Mouse (Mus musculus): ENCODE results near the gene Nup214.

The Nup214 gene

DNA sequence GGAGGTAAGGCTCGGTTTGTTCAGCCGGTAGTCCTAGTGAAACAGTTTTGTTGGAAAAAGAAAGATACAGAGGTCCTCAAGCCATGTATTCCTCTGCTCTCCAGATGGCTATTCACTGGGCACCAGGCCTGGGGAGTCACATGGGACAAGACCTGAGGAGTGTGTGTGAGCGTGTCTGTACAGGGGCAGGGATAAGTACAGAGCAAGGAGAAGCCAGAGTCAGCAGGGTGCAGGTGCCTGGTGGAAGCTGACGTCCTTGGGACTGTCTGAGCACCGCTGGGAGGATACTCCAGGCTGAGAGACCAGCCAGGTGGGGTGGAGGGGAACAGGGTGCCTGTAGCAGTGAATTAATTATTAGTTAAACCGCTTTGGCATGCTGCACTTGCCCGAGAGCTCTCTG, 10.7 kb upstream of the Nup214 start:
- 78% methylated on average over 7 of the region's 7 CpGs for WGBS

DNA sequence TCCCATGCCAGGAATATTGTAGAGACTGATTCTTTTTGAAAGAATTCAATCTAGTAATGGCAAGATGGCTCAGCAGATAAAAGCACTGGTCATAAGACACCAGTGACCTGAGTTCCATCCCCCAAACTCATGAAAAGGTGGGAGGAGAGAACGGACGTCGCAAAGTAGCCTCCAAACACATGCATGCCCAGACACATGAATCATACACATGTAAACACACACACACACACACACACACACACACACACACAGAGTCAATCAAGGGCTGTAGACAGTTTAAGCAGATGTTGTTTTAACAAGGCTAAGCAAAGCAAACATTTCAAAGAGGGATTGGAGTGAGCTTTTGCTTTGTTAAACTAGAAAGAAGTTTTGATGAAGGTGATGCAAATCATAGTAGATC, 10.0 kb upstream of the Nup214 start:
- WGBS: 86% methylated on average over 3 of the region's 3 CpGs

DNA sequence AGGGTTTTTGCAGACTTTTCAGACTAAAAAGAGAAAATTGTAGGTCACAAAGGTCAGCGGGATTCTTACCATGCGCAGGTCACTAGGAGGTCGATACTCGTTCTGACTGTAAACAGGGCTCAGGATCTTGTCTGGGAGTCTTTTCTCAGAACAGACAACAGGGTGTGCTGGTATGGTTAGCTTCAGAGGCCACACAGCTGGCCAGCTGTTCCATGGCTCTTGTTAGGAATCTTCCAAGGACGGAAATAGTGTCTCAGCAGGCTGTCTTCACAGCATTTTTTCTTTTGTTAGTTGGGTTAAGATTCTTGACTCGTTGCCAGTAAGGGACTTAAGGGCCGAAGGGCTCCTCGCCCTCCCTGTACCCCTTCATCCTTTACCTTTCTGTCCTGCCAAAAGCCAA, 7.4 kb upstream of the Nup214 start:
- 71% methylated on average over 8 of the region's 8 CpGs for WGBS

DNA sequence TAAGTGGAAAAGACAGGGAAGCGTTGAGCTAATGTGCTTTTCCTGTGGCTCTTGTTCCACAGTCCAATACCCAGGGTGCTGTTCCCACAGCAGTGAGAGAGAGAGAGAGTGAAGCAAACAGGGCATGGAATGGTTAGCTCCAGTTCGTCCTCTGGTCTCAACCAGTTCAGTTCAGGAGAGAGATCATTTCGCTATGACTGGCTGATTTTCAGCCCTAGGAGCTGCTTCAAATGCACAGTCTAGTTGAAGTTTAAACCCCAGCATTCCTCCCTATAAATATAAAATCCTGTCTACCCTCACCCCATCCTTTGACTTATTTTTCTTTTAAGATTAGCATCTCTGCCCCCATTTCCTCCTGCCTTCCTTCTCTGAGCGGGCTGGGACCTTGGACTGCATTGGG, 1.6 kb upstream of the Nup214 start:
- WGBS: 89% methylated on average over 4 of the region's 4 CpGs

DNA sequence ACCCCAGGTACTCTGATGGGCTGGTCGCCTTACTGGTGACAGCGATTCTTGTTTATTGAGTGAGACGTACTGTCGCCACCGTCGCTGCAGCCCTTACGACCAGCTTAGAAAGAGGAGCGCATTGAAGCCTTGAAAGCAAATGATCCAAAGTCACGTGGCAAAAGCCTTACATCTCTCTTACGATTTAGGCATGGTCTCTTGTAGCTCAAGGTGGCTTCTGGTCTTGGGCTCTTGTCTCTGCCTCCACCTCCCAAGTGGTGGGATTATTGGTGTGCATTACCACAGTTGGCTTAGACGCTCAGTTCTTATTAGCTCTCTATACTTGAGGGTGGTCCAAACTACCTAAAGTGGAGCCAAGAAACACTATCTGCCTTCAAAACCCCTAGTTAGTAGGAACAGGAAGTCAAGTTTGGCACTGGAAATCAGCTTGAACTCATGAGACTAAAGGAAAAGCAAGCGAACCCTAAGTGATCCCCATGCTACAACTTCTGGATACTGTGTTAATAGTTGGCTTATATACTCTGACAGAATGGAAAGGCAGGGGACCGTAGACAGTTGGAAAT, 654 bp downstream of the Nup214 start:
- WGBS: 10% methylated on average over 13 of the region's 13 CpGs

DNA sequence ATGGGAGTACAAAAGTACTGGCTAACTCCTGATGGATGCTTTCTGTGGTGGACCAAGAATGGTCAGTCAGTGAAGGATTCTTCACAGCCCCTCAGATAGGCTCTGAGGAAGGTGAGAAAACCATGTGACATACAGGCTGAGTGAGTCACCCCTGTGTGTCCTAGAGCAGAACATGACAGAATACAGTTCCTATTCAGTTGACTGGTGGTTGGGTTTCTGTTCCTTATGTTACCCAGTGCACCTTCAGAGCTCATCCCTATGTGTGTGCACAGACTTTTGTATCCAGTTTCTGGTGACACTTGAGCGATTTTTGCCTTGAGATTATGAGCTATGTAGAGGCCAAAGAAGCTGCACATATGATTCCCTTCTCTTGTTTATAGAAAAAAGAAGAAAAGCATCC, 13.5 kb downstream of the Nup214 start:
- 97% methylated on average over 1 of the region's 1 CpGs for WGBS

DNA sequence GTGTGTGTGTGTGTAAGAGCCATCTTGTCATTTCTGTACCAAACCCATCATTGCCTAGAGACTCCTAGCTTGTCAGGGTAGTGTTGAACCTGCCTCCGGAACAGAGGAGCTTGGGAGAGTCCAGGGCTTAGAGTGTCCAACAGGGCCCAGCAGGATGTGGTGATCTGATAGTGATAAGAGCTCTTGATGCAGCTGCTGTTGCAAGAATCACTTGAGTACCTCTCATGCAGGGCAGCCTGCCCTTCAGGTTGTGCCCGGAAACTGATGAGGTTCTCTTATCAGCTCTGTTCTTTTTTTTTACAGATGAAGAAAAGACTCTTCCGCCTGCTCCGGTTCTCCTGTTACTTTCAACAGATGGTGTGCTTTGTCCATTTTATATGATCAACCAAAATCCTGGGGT, 16.7 kb downstream of the Nup214 start:
- WGBS: 96% methylated on average over 4 of the region's 4 CpGs

DNA sequence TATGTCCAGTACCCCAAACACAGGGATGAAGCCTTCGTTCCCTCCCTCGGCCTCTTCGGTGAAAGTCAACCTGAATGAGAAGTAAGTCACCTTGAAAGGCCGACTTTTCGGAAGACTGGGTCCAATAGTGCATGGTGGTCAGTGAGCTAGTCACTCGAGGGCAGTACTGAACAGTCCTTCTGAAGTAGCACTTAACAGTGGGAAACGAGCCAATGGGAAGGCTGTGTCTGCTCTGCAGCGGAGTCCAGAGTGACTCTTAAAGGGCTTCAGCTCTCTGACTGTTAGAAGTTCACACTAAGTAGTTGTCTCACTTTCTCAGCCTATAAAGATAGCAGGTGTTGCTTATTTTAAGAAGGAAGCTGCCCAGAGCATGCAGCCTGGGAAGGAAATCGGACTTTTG, 20.7 kb downstream of the Nup214 start:
- WGBS: 86% methylated on average over 9 of the region's 9 CpGs

DNA sequence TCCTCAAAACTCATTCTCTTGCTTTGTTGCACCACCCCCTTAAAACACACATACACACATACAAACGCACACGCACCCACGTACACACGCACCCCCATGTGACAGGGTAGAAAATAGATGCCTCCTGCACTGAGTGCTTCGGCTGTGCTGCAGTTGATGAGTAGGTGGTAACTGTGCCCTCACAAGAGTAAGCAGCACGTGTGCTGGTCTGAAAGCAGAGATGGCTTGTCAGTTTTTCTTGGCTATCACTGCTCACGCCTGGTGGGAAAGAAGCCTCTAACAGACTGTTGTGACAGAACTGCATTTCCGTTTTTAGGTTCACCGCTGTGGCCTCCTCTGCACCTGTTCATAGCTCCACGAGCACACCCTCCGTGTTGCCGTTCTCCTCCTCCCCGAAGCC, 21.8 kb downstream of the Nup214 start:
- 50% methylated on average over 13 of the region's 13 CpGs for WGBS

DNA sequence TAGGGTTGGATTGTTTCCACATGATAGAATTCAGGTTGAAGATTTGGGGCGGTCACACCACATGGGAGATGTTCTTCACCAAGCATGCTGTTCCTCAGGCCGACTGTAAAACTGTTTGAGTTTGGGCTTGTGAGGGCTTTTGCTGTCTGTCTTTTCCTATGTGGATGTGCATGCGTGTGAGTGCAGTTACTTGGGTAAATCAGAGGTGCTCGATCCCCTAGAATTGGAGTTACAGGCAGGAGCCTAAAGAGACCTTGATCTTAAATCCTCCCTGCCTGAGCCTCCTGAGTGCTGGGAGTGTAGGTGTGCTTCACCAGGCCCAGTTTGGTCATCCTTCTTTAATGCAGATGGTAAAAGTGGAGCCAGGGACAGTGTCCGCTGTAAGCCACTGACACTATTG, 23.3 kb downstream of the Nup214 start:
- 94% methylated on average over 5 of the region's 5 CpGs for WGBS

DNA sequence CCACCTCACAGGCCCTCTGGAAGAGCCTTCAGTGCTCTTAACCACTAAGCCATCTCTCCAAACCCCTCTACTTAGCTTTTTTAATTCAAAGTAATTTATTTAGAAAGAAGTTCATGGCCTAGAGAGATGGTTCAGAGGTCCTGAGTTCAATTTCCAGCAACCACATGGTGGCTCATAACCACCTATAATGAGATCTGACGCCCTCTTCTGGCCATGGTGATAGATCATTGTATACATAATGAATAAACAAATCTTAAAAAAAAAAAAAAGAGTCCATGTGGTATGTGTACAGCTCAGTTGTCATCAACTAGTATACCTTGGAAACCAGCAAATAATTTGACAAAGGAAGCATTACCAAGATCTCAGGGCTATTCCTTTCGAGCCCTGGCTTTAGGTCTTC, 24.2 kb downstream of the Nup214 start:
- WGBS: 70% methylated on average over 2 of the region's 2 CpGs

DNA sequence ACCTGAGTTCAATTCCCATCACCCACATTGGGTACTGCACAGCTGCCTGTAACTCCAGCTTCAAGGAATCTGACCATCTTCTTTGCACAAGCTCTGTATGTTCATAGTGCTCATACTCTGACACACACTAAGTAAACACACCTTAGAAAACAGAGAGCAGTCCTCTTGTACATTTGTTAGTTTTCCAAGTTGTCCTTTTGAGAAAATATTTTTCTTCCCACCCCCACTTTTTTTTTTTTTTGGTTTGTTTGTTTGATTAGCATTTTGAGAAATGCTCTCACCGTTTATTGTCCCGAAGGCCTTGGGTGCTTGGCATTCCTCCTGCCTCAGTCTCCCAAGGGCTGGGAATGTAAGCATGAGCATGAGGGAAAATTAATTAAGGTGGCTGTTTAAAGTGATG, 34.1 kb downstream of the Nup214 start:
- WGBS: 65% methylated on average over 2 of the region's 2 CpGs

DNA sequence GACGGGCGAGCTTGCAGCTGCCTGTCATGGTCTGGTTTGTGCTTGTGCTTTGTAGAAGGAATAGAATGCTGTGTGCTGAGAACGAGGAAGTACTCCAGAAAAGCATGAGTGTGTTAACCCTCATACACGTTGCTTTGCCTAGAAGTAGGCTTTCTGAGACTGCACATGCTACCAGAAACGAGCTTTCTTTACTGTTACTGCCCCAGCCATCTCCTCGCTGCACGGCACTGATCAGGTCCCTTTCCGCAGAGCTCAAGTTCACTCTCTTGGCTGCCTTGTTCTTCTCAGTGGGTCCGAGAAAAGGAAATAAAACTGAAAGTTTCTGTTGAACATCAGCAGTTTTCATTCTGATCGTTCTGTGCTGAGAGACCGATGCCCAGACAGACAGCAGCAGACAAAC, 34.5 kb downstream of the Nup214 start:
- WGBS: 87% methylated on average over 11 of the region's 11 CpGs

DNA sequence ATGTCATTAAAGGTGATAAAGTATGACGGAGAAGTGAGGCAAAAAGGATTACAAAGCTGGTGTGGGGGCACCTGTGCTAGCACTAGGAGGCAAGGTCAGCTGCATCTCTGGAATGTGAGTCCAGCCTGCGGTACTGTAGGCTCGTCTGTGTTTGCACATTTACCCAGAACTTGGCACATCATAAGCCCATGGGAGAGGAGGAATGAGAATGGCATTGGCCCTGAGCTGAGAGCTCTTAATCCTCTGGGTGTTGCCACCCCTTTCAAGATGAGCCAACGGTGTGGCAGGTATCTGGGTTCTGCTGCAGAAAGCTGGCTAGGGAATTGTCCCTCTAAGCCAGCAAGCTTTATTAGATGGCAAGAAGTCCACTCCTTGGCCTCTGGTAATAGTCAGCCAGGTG, 45.5 kb downstream of the Nup214 start:
- WGBS: 78% methylated on average over 4 of the region's 4 CpGs

DNA sequence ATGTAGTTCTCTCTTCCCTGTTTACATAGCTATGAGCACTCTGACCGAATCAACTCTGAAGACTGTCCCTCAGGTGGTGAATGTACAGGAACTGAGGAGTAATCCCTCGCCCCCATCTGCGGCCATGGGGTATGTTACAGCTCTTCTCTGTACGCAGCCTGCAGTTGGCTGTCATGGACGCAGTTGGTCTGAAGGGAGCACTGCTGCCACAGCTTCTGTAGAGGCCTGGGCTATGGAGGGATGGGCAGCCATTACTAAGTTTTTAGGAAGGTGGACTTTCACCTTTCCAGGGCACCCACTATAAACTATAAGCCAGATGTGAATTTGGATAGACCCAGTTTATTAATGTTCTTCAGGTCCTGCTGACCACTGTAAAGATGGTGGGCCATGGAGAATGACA, 46.0 kb downstream of the Nup214 start:
- 96% methylated on average over 5 of the region's 5 CpGs for WGBS

DNA sequence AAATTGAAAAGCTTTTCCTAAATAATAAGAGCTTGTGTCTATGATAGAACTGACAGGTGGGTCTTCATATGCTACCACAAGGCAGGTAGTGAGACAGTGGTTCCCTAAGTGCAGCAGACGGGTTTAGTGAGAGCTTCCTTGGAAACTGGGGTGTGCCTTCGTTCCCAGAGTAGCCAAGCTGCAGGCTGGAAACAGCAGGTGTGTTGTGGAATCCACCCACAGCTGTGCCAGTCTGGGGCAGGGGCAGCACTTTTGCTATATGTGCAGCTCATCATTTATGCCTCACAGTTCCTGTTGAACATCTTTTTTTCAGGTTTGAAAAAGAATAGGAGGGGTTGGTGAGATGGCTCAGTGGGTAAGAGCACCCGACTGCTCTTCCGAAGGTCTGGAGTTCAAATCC, 50.1 kb downstream of the Nup214 start:
- WGBS: 76% methylated on average over 4 of the region's 4 CpGs

DNA sequence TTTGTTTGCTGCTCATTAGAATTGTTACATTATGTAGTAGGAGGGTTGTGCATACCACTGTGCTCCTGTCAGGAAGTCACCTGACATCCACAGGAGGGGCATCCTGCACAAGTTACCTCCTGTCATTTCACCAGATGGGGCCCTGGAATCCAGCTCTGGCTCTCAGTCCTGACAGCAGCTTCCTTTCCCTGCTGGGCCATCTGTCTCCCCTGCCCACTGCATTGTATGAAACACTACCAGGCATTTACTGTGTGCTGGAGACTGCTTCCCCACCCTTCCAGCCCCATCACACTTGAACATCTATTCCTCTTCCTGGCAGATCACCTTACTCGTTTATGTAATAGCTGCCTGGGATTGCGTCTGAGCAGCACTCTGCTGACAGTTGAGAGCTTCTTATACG, 55.4 kb downstream of the Nup214 start:
- WGBS: 30% methylated on average over 3 of the region's 3 CpGs

DNA sequence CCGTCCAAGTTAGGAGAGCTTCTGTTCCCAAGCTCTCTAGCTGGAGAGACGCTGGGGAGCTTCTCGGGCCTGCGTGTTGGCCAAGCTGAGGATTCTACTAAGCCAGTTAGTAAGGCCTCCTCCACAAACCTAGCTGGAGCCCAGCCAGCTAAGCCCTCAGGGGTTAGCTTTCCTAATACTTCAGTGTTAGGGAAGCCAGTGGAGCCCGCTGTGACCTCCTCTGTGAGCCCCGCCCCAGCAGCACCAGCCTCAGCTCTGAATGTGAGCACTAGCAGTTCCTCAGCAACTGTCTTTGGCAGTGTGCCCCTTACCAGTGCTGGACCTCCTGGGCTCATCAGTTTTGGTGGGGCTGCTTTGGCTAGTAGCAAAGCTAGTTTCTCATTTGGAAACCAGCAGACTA, 59.2 kb downstream of the Nup214 start:
- WGBS: 80% methylated on average over 6 of the region's 6 CpGs

DNA sequence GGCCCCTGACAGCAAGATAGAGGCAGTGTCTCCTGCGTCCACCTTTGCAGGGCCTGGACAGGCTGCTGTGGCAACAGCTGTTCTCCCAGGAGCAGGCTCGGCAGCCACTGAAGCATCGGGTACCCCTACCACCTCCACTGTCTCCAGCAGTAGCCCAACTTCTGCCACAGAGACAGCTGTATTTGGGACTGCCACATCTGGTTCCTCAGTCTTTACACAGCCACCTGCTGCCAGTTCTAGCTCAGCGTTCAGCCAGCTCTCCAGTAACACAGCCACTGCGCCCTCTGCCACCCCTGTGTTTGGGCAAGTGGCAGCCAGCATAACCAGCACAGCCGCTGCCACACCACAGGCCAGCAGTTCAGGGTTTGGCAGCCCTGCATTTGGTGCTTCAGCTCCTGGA, 60.0 kb downstream of the Nup214 start:
- WGBS: 91% methylated on average over 6 of the region's 6 CpGs

DNA sequence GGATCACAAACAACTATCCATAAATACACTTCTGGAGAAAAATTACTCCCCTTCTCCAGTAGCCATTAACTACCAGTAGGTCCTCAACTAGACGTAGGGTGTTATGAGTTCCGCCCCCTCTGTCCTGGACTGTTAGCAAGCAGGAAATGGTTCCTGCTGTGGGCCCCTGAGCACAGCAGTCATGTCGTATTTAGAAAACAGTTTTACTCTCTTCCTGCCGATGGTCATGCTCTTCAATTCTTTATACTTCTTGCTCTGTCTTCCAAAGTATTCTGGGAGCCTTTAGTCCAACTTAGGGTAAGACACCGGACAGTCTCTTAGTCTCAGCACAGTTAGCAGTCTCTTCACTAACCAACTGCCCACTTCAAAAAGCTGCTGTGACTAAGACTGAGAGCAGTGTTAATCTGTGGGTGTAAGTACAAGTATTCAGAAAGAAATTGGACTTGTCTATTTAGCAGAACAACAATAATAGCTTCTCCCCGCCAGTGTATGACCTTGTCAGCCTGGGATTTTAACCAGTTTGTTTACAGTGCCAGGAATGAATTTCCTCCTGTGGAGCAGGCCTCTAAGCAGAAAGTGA, 63.1 kb downstream of the Nup214 start:
- 46% methylated on average over 6 of the region's 6 CpGs for WGBS

DNA sequence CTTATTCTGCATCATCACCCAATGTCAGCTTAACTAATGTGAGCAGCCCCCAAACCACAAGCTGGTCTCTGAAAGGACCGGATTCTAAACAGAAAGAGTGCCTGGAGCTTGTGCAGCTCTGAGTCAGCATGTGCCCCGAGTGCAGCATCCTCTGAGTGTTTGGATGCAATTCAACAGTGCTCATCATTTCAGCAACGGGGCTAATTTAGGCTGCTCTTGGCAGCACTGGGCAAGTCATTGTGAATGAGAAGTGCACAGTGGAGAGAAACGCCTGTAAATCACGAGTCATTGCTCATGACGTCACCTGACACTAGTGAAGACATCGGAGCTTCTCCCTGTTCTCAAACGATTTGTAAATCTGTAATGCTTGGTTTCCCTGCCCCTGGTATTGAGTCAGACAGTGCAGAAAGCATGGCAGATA, 64.4 kb downstream of the Nup214 start:
- 25% methylated on average over 8 of the region's 8 CpGs for WGBS

DNA sequence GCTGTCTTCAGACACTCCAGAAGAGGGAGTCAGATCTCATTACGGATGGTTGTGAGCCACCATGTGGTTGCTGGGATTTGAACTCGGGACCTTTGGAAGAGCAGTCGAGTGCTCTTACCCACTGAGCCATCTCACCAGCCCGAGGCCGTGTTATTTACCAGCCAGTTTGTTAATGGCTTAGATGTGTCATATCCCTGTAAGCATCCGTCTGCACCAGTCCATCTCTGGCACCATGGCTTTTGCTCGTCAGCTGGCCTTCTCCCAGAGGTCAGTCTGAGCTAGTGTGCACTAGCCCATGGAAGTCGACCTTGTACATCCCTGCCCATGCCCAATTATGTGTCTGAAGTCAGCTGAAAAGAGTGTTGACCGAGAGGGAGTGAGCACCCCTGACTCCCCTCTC, 66.4 kb downstream of the Nup214 start:
- 96% methylated on average over 9 of the region's 9 CpGs for WGBS

DNA sequence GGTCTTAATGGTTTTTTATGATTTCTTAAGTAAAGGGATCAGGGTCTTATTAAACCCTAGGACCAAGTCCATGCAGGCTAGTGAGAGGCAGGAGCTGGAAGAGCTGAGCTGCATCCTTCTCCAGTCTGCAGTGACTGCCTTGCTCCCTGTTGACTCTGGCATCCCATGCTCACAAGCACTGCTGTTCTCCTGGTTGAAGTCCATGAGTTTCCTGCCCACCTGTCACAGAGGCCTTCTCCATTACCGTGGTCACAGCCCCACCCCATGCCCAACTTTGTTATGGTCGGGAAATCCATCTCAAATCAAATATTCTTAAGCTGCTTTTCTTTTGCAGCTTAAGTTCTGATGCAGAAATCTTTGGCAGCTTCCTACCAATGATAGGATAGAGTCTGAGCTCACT, 66.9 kb downstream of the Nup214 start:
- 91% methylated on average over 2 of the region's 2 CpGs for WGBS

DNA sequence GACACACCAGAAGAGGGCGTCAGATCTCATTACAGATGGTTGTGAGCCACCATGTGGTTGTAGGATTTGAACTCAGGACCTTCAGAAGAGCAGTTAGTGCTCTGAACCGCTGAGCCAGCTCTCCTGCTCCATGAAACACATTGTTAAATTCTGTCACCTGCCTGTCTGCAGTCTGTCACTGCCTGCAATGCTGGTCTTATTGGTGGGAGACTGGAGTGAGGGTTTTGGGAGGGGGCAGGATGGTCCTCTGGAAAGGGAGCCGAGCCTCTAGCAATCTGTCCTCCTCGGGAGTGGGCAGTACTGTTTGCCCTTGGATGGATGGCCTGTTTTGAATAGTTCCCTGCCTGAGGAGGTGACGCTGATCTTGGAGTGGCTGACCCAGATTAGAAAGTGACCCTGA, 69.6 kb downstream of the Nup214 start:
- 75% methylated on average over 5 of the region's 5 CpGs for WGBS
